Mouse (Mus musculus) heart, embryonic 14.5 days (tissue): ENCODE data around the gene Cpm. TPM values are rescaled to one million over a fixed set of nuclear protein-coding genes. Genes with fewer than 3 reads are reported as not detected.
"Not testable (repeated sequence)": the region's sequence is repeated elsewhere in the genome, so short reads cannot be mapped to it uniquely, and the experiment has no call there.

Experiments
- ATAC-seq: fragments of 200-750 bp; cut with Nextera tagmentation; 2 replicates; pipeline ENCODE4 v1.8.0; 2017; ENCODE audit warnings: low read depth, moderate TSS enrichment; ENCODE audit not compliant: insufficient number of reproducible peaks, insufficient read depth, low FRiP score
- H3K27ac ChIP-seq, 2 experiments: fragments of 200-500 bp in 1 of 2; fragments of 300-500 bp in 1 of 2; sonication (generic) in 1 of 2; replicated peaks in 1 of 2; 2 replicates each; pipeline ENCODE4 v1.5.1; 2012 to 2014; ENCODE audit warnings: low read depth in 2 of 2, low read length in 2 of 2, control low read depth in 1 of 2, mild to moderate bottlenecking in 1 of 2, mixed read lengths in 1 of 2; ENCODE audit not compliant: control insufficient read depth in 1 of 2, insufficient read depth in 1 of 2
- H3K27me3 ChIP-seq: fragments of 300-500 bp; sonication (generic); 2 replicates; pipeline ENCODE4 v1.6.1; 2014; ENCODE audit warnings: mild to moderate bottlenecking, low read length, control low read depth; ENCODE audit not compliant: control insufficient read depth, insufficient read depth
- H3K36me3 ChIP-seq: fragments of 300-500 bp; sonication (generic); 2 replicates; pipeline ENCODE4 v1.6.1; 2014; ENCODE audit warnings: mild to moderate bottlenecking, control low read depth, low read length, mixed read lengths; ENCODE audit not compliant: control insufficient read depth, insufficient read depth
- H3K4me1 ChIP-seq, 2 experiments: fragments of 200-500 bp in 1 of 2; fragments of 300-500 bp in 1 of 2; sonication (generic) in 1 of 2; 2 replicates each; pipeline ENCODE4 v1.6.1; 2012 to 2014; ENCODE audit warnings: low read length in 2 of 2, control low read depth in 1 of 2, mixed read lengths in 1 of 2; ENCODE audit not compliant: control insufficient read depth in 2 of 2, insufficient read depth in 2 of 2
- H3K4me2 ChIP-seq: fragments of 300-500 bp; sonication (generic); 2 replicates; pipeline ENCODE4 v1.6.1; 2014; ENCODE audit warnings: mild to moderate bottlenecking, low read length
- H3K4me3 ChIP-seq, 2 experiments: fragments of 200-500 bp in 1 of 2; fragments of 300-500 bp in 1 of 2; sonication (generic) in 1 of 2; 2 replicates each; pipeline ENCODE4 v1.5.1; 2012 to 2014; ENCODE audit warnings: low read length in 2 of 2, mild to moderate bottlenecking in 2 of 2, control low read depth in 1 of 2, low read depth in 1 of 2, moderate library complexity in 1 of 2; ENCODE audit not compliant: control insufficient read depth in 1 of 2, insufficient read depth in 1 of 2
- H3K9ac ChIP-seq: fragments of 300-500 bp; sonication (generic); 2 replicates; pipeline ENCODE4 v1.6.1; 2014; ENCODE audit warnings: mild to moderate bottlenecking, low read length
- H3K9me3 ChIP-seq: fragments of 300-500 bp; sonication (generic); 2 replicates; pipeline ENCODE4 v1.6.1; 2016; ENCODE audit warnings: low read length, control low read depth; ENCODE audit not compliant: control insufficient read depth
- WGBS: fragments of 180-500 bp; shearing (Covaris S2); extraction: QIAGEN DNeasy Blood & Tissue Kit; methylation state at CpG from one replicate; pipeline ENCODE4 v1.1.7; 2014; 5-methylcytosine and 5-hydroxymethylcytosine counted together
- polyA plus RNA-seq: library from polyadenylated mRNA; unstranded; fragments of >200 nt; fragmentation: Nextera tagmentation; extraction: Ambion mirVana; gene quantifications from 2 replicates; pipeline ENCODE4 v1.2.1, GENCODE M21; 2014

The Cpm gene
- polyA plus RNA-seq, 1 experiment from 2014 or later, result 0.96 TPM

GRCm38 (mm10) chr10:117584566-117585515 is 44.5 kb upstream of the Cpm start:
- Histone ChIP-seq H3K9me3 (0 out of 2 replicates have a peak, but pooled peaks cover 3% of the 10 kb centered on the region), H3K27ac (no peak overlapping the region), H3K4me3 (no peak overlapping the region), H3K27me3 (no peaks in the 10 kb centered on the region), H3K36me3 (no peaks in the 10 kb centered on the region), H3K4me1 (no peaks in the 10 kb centered on the region), H3K4me2 (no peak overlapping the region), H3K9ac (no peak overlapping the region)
- 75% methylated on average over 6 of the region's 6 CpGs for WGBS
- no peak for ATAC-seq

DNA sequence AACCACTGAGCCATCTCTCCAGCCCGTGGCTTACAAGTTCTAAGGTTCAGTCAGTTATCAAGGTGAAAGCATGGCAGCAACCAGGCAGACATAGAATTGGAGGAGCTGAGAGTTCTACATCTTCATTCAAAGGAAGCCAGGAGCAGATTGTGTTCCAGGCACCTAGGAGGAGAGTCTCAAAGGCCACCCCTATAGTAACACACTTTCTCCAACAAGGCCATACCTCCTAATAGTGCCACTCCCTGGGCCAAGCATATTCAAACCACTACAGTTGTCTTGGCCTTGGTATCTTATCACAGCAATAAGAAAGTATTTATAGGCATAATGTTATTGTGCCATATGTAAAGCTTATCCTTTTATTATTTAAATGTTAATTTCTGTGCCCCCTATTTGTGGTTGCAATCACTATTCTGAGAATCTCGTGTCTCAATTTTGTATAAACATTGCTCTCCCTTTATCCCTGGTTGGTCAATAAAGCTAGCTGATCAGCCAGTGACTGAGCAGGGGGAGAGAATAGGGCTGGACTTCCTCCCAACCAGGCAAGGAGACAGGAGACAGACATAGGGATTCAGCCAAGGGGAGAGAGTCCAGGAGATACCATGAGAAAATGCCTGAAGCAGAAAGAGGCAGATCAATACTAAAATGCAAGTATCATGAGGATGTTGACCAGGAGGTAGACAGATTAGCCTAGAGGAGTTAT is 43.5 kb upstream of the Cpm start:
- WGBS, result 67% methylated on average over 2 of the region's 2 CpGs
- Histone ChIP-seq H3K4me3 (no peak overlapping the region), H3K9ac (no peak overlapping the region), H3K4me2 (no peak overlapping the region), H3K4me1 (no peaks in the 10 kb centered on the region), H3K27ac (no peak overlapping the region), H3K27me3 (no peaks in the 10 kb centered on the region), H3K36me3 (no peaks in the 10 kb centered on the region), H3K9me3 (0 out of 2 replicates have a peak, but pooled peaks cover 3% of the 10 kb centered on the region)
- ATAC-seq, result no peak

GRCm38 (mm10) chr10:117586859-117587258 is 42.4 kb upstream of the Cpm start:
- Histone ChIP-seq H3K27ac (no peak overlapping the region), H3K4me3 (no peak overlapping the region), H3K9me3 (0 out of 2 replicates have a peak, but pooled peaks cover 3% of the 10 kb centered on the region), H3K4me1 (no peaks in the 10 kb centered on the region), H3K27me3 (no peaks in the 10 kb centered on the region), H3K4me2 (no peak overlapping the region), H3K36me3 (no peaks in the 10 kb centered on the region), H3K9ac (no peak overlapping the region)
- WGBS, result 72% methylated on average over 11 of the region's 11 CpGs
- no peak for ATAC-seq

DNA sequence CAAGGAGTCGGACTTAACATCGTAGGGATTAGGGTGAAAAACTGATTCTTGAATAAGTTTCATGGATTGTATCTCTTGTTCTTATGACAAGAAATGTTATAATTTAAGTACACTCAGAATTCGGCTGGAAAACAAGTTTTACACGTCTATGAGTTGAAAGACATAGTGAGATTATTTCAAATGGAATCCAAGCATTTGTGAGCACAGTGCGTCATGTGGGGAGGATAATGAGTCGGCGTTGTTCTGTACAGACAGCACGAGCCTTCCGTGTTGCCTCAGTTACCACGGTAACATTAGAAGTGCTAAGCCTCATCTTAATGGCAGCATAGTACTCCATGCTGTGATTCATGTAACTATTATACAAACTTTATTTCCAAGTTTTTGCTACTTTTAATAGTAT is 42.0 kb upstream of the Cpm start:
- no peak for ATAC-seq
- Histone ChIP-seq H3K9me3 (0 out of 2 replicates have a peak, but pooled peaks cover 3% of the 10 kb centered on the region), H3K27me3 (no peaks in the 10 kb centered on the region), H3K27ac (no peak overlapping the region), H3K4me1 (no peaks in the 10 kb centered on the region), H3K4me2 (no peak overlapping the region), H3K9ac (no peak overlapping the region), H3K4me3 (no peak overlapping the region), H3K36me3 (no peaks in the 10 kb centered on the region)
- WGBS, result 87% methylated on average over 10 of the region's 10 CpGs

GRCm38 (mm10) chr10:117588416-117589143 is 40.7 kb upstream of the Cpm start:
- not testable (repeated sequence) for H3K9ac ChIP-seq, H3K4me3 ChIP-seq
- 77% methylated on average over 11 of the region's 11 CpGs for WGBS

GRCm38 (mm10) chr10:117589144-117589940 is 40.0 kb upstream of the Cpm start:
- WGBS, result 74% methylated on average over 8 of the region's 8 CpGs

More at GRCm38 (mm10) chr10:117588416-117589143, 40.7 kb upstream of the Cpm start:
- not testable (repeated sequence) for H3K36me3 ChIP-seq, H3K9me3 ChIP-seq, H3K4me2 ChIP-seq, H3K4me1 ChIP-seq, H3K27ac ChIP-seq, ATAC-seq, H3K27me3 ChIP-seq

More at GRCm38 (mm10) chr10:117589144-117589940, 40.0 kb upstream of the Cpm start:
- Histone ChIP-seq H3K9ac (no peak overlapping the region), H3K36me3 (no peaks in the 10 kb centered on the region), H3K4me2 (no peak overlapping the region), H3K4me3 (no peak overlapping the region), H3K9me3 (0 out of 2 replicates have a peak, but pooled peaks cover 3% of the 10 kb centered on the region), H3K27me3 (no peaks in the 10 kb centered on the region), H3K4me1 (no peaks in the 10 kb centered on the region), H3K27ac (no peak overlapping the region)
- no peak for ATAC-seq
